Mouse (Mus musculus): Measurements from ENCODE around the gene H2afy2. TPM values are rescaled to one million over a fixed set of nuclear protein-coding genes. Genes with fewer than 3 reads are reported as not detected.

The H2afy2 gene
- polyA plus RNA-seq, 1 experiment from 2014 or later: 237 TPM

- 77% methylated on average over 4 of the region's 4 CpGs for WGBS
- no peak for ATAC-seq
Measured at GRCm38 (mm10) chr10:61704663-61705062, 79.3 kb downstream of the H2afy2 start.

GRCm38 (mm10) chr10:61697028-61697427, 86.9 kb downstream of the H2afy2 start:
- no peak overlapping the region for H3K27ac ChIP-seq (ENCODE audit: low read depth, low read length)
- peaks cover 8% of the 10 kb centered on the region for H3K36me3 ChIP-seq (ENCODE audit: control insufficient read depth, insufficient read depth, low read length)
- H3K4me2 ChIP-seq (ENCODE audit: low read length): peak overlapping the region; percentile 100
- H3K4me3 ChIP-seq (ENCODE audit: low read length): peak overlapping the region; percentile 91
- ATAC-seq: no peak
- H3K9me3 ChIP-seq (ENCODE audit: control insufficient read depth, low read length): no peaks in the 10 kb centered on the region
- no peaks in the 10 kb centered on the region for H3K27me3 ChIP-seq (replicated peaks; ENCODE audit: control insufficient read depth, insufficient read depth, low read length)
- H3K9ac ChIP-seq (ENCODE audit: low read depth, low read length): peak overlapping the region; percentile 79; the same call in 1 of the 2 replicates
- H3K4me1 ChIP-seq (ENCODE audit: control insufficient read depth, insufficient read depth, low read depth, low read length): peaks cover 17% of the 10 kb centered on the region
- WGBS: 89% methylated on average over 2 of the region's 2 CpGs

More at GRCm38 (mm10) chr10:61704663-61705062, 79.3 kb downstream of the H2afy2 start:
- no peak overlapping the region for H3K9ac ChIP-seq (ENCODE audit: low read depth, low read length)
- H3K36me3 ChIP-seq (ENCODE audit: control insufficient read depth, insufficient read depth, low read length): peaks cover 4% of the 10 kb centered on the region; the same call in 1 of the 2 replicates
- H3K4me1 ChIP-seq (ENCODE audit: control insufficient read depth, insufficient read depth, low read depth, low read length): no peaks in the 10 kb centered on the region
- no peak overlapping the region for H3K27ac ChIP-seq (ENCODE audit: low read depth, low read length)
- H3K9me3 ChIP-seq (ENCODE audit: control insufficient read depth, low read length): no peaks in the 10 kb centered on the region
- no peaks in the 10 kb centered on the region for H3K27me3 ChIP-seq (replicated peaks; ENCODE audit: control insufficient read depth, insufficient read depth, low read length)
- no peak overlapping the region for H3K4me3 ChIP-seq (ENCODE audit: low read length)
- H3K4me2 ChIP-seq (ENCODE audit: low read length): no peak overlapping the region

GRCm38 (mm10) chr10:61696560-61696823, 87.5 kb downstream of the H2afy2 start:
- Histone ChIP-seq H3K36me3 (ENCODE audit: control insufficient read depth, insufficient read depth, low read length) (peaks cover 13% of the 10 kb centered on the region), H3K27me3 (replicated peaks; ENCODE audit: control insufficient read depth, insufficient read depth, low read length) (no peaks in the 10 kb centered on the region), H3K4me3 (ENCODE audit: low read length) (peak overlapping the region; percentile 91), H3K9ac (ENCODE audit: low read depth, low read length) (peak overlapping the region; percentile 79), H3K4me2 (ENCODE audit: low read length) (peak overlapping the region; percentile 100), H3K4me1 (ENCODE audit: control insufficient read depth, insufficient read depth, low read depth, low read length) (peaks cover 17% of the 10 kb centered on the region), H3K9me3 (ENCODE audit: control insufficient read depth, low read length) (no peaks in the 10 kb centered on the region), H3K27ac (ENCODE audit: low read depth, low read length) (no peak overlapping the region)
- WGBS: 32% methylated on average over 5 of the region's 19 CpGs
- no peak for ATAC-seq

GRCm38 (mm10) chr10:61695703-61696559, 88.0 kb downstream of the H2afy2 start:
- Histone ChIP-seq H3K9me3 (ENCODE audit: control insufficient read depth, low read length) (no peaks in the 10 kb centered on the region), H3K36me3 (ENCODE audit: control insufficient read depth, insufficient read depth, low read length) (peaks cover 19% of the 10 kb centered on the region), H3K27me3 (replicated peaks; ENCODE audit: control insufficient read depth, insufficient read depth, low read length) (no peaks in the 10 kb centered on the region), H3K9ac (ENCODE audit: low read depth, low read length) (peak overlapping the region; percentile 79), H3K4me3 (ENCODE audit: low read length) (peak overlapping the region; percentile 91), H3K4me2 (ENCODE audit: low read length) (peak overlapping the region; percentile 100), H3K4me1 (ENCODE audit: control insufficient read depth, insufficient read depth, low read depth, low read length) (peaks cover 17% of the 10 kb centered on the region), H3K27ac (ENCODE audit: low read depth, low read length) (peak overlapping the region; percentile 60; the same call in 1 of the 2 replicates)
- under 1% methylated on average over 77 of the region's 111 CpGs for WGBS
- ATAC-seq: no peak; the same call in 1 of the 2 replicates

- Histone ChIP-seq H3K4me1 (ENCODE audit: control insufficient read depth, insufficient read depth, low read depth, low read length) (peaks cover 17% of the 10 kb centered on the region), H3K36me3 (ENCODE audit: control insufficient read depth, insufficient read depth, low read length) (peaks cover 27% of the 10 kb centered on the region), H3K27ac (ENCODE audit: low read depth, low read length) (peak within 1 kb of the TSS; percentile 69), H3K27me3 (replicated peaks; ENCODE audit: control insufficient read depth, insufficient read depth, low read length) (no peaks in the 10 kb centered on the region), H3K4me3 (ENCODE audit: low read length) (peak within 1 kb of the TSS; percentile 91), H3K9ac (ENCODE audit: low read depth, low read length) (peak within 1 kb of the TSS; percentile 79), H3K4me2 (ENCODE audit: low read length) (peak within 1 kb of the TSS; percentile 100), H3K9me3 (ENCODE audit: control insufficient read depth, low read length) (no peaks in the 10 kb centered on the region)
- ATAC-seq: peak; percentile 97
- WGBS: under 1% methylated on average over 42 of the region's 42 CpGs
Measured at GRCm38 (mm10) chr10:61694870-61695670, 88.9 kb downstream of the H2afy2 start, which contains the start of gene Tysnd1. Tysnd1 (plus strand) TSS chr10:61695514.

GRCm38 (mm10) chr10:61693563-61693962, 90.4 kb downstream of the H2afy2 start:
- 71% methylated on average over 4 of the region's 4 CpGs for WGBS
- no peak for ATAC-seq
- H3K36me3 ChIP-seq (ENCODE audit: control insufficient read depth, insufficient read depth, low read length): peaks cover 30% of the 10 kb centered on the region
- H3K9ac ChIP-seq (ENCODE audit: low read depth, low read length): no peak overlapping the region
- H3K9me3 ChIP-seq (ENCODE audit: control insufficient read depth, low read length): no peaks in the 10 kb centered on the region
- no peak overlapping the region for H3K4me2 ChIP-seq (ENCODE audit: low read length)
- no peak overlapping the region for H3K27ac ChIP-seq (ENCODE audit: low read depth, low read length)
- H3K27me3 ChIP-seq (replicated peaks; ENCODE audit: control insufficient read depth, insufficient read depth, low read length): no peaks in the 10 kb centered on the region
- H3K4me3 ChIP-seq (ENCODE audit: low read length): no peak overlapping the region
- H3K4me1 ChIP-seq (ENCODE audit: control insufficient read depth, insufficient read depth, low read depth, low read length): peaks cover 17% of the 10 kb centered on the region

- ATAC-seq: no peak
- H3K9ac ChIP-seq (ENCODE audit: low read depth, low read length): no peak overlapping the region
- peaks cover 53% of the 10 kb centered on the region for H3K36me3 ChIP-seq (ENCODE audit: control insufficient read depth, insufficient read depth, low read length)
- no peaks in the 10 kb centered on the region for H3K4me1 ChIP-seq (ENCODE audit: control insufficient read depth, insufficient read depth, low read depth, low read length)
- no peak overlapping the region for H3K4me3 ChIP-seq (ENCODE audit: low read length)
- 94% methylated on average over 8 of the region's 8 CpGs for WGBS
- H3K9me3 ChIP-seq (ENCODE audit: control insufficient read depth, low read length): no peaks in the 10 kb centered on the region
- no peaks in the 10 kb centered on the region for H3K27me3 ChIP-seq (replicated peaks; ENCODE audit: control insufficient read depth, insufficient read depth, low read length)
- H3K27ac ChIP-seq (ENCODE audit: low read depth, low read length): no peak overlapping the region
- no peak overlapping the region for H3K4me2 ChIP-seq (ENCODE audit: low read length)
Measured at GRCm38 (mm10) chr10:61689405-61689804, 94.5 kb downstream of the H2afy2 start.

Data from hindbrain, embryonic 16.5 days (tissue).